Mouse (Mus musculus) kidney, adult 2 months (tissue): ENCODE results near the gene Lhfp.

Source experiments
- CTCF ChIP-seq: fragments of 200-500 bp; conservative IDR thresholded peaks from 2 replicates; pipeline ENCODE4 v1.5.1; 2011; ENCODE audit warnings: low read depth, mild to moderate bottlenecking, control low read depth, low read length, moderate library complexity, mixed read lengths; ENCODE audit not compliant: insufficient read depth, insufficient read length
- POLR2A ChIP-seq: fragments of 200-500 bp; IDR thresholded peaks from one replicate; pipeline ENCODE4 v1.6.1; 2011; ENCODE audit warnings: low read depth, low read length, control low read depth

DNA sequence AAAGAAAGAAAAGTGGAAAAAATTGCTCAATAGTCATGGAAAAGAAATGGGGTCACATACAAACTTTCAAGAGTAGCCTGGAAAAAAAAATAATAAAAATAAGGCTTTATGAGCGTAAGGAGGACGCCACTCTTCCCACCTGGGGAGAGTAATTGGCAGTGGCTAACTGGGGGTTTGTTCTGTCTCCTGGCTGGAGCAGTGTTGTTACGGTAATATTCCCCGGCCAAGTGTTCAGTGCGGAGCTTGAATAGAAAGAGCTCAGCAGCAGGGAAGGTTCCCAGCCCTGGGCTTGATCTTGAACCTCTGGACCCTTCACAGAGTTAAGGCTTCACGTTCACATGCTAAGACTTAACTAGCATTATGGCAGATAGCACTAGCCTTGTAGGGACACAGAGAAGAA is 184.9 kb downstream of the Lhfp start:
- TF ChIP-seq POLR2A: no peak
- TF ChIP-seq CTCF: no peak
